Mouse (Mus musculus) v-Abl transformed pro-B cells (cell line): ENCODE measurements around the gene Agbl4.
"Not testable (repeated sequence)": the region's sequence is repeated elsewhere in the genome, so short reads cannot be mapped to it uniquely, and the experiment has no call there.

Experiments
- in situ Hi-C, 2 experiments: fragments of 400-800 bp; cut with MboI; formaldehyde crosslinking; loops; one replicate each; pipeline ENCODE4 v1.15.1; 2025; ENCODE audit not compliant: unreplicated experiment in 2 of 2

Gene Agbl4

DNA sequence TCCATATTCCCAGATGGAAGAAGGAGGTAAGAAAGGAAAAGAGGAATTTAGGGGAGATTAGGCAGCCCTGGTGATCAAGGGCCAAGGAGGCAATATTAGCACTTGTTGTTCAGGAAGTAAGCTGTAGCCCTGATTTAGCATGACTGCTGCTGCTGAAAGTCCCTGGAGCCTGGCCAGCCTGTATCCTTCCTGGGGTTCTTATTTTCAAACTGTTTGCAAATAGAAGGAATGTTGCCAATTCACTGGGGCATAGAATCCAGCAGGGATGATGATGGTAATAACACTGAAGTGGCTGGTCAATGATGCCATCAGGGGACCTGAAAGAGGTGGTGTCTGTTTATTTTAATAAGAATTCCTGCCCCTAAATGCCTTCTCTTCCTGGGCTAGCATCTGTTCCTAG lies 518.6 kb downstream of the Agbl4 start:
- in situ Hi-C loops: no loop called here

DNA sequence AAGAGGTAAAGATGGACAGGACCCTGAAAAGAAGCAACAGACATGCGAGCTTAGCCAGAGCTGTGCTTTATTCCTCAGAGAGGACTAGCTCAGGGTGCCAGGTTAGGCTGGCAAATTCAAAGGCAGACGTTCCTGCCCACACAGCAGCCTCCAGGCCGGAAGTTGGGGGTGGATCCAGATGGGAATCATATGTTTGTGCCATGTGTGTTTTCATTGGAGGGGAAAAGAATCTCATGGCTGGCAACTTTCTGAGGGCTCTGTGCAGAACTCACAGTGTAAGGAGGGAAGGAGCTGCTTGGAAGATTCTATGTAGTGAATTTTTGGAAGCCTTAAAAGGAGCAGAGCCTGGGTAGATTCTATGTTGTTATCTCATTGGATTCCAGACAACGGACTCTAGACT lies 519.1 kb downstream of the Agbl4 start:
- in situ Hi-C loops: no loop called here

DNA sequence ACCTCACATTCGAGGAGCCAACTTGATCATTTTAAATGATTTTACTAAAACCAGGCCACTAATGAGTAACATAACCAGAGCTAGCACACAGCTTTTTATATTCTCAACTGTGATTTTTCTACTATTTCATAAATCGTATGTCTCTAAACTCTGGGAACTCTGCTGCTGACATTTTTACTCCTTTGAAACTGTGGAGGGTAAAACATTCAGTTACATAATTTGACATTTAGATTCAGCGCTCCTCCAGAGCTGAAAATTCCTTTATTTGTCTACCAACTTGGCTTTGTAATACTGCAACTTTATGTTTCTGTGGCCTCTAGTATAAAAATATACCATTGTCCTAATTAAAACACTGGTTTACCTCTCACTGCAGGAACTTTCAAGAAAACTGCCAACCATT lies 523.6 kb downstream of the Agbl4 start:
- in situ Hi-C loops: no loop called here

DNA sequence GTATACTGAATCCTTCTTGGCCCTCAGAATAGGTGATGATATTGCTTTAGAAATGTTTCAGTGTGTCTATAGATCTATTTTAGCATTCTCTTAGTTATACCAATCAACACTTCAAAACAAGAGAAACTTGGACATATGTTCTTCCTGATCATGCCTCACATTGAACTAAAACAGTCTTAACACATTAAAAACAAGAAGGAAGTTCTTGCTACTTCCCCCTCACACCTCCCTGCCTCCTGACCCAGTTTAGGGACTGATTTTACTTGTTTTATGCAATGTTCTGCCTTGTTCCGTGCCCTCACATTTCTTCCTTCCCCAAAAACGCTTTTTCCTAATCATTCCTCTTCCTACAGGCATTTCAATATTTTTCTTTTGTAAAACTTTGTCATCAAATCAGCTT lies 604.2 kb downstream of the Agbl4 start:
- in situ Hi-C loops: no loop called here

DNA sequence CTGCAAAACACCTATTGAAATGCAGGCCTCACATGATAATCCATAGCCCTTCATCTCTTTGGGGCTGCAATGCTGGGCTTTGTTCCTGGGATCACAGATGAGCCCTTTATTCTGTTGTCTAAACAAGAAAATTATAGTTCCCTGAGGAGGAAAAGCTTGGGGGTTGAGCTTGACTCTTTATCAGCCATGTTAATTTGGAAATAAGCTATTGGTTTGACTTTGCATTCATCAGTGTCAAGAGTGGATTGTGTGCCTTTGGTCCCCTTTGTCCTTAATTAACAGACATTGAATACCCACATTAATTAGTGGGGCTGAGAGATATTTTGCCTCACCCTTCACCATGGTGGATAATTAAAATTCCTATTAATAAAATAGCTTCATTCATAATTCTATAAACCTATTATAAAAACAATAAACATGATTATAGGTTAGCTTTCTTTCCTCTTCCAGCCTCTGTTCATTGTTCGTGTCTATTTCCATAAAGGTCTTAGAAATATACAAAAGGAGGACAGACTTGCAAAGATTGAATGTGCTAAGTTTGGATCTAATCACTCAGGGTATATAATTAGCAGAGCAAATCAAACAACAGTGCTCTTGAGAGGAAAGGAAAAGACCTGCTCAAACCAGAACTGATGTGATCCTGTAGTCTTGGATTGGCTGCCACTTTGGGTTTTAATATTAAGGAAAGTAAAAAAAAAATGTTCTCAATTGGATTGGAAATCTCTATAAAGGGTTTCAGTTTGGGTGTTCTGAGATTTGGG lies 607.4 kb downstream of the Agbl4 start:
- in situ Hi-C loops: no loop called here

DNA sequence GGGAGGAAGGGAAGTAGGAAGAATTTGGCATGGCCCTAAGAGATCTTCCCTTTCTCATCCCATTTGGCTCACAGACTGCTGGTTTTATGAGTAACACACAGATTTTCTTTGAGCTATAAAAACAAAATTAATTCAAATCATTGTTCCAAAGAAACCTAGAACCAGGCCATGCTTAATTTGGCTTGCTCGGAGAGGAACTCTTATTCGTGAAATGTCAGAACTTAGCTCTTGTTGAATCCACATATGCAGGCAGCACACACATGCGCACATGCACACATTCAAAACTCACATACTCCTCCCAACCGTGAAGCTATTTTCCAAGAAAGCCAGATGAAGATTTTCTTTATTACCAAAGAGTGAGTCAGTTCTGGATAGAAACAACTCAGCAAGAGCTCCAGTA lies 621.9 kb downstream of the Agbl4 start:
- in situ Hi-C loops: no loop called here

DNA sequence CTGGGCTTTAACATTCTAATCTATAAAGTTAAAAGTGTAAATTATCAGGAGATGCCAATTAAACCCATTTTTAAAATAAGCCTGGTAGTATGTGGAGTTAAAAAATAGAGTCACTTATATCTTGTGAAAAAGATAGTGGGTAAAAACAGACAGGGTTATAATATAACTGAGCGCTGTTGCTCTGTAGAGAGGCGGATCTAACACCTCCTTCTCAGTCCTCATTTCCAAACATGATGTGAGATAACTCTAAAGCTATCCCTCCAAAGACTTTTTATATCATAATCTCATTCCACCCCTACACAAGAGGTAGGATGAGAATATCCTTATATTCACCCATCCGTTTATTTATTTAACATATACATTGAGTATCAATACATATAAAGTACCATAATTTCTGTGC lies 669.9 kb downstream of the Agbl4 start:
- in situ Hi-C loops: no loop called here

DNA sequence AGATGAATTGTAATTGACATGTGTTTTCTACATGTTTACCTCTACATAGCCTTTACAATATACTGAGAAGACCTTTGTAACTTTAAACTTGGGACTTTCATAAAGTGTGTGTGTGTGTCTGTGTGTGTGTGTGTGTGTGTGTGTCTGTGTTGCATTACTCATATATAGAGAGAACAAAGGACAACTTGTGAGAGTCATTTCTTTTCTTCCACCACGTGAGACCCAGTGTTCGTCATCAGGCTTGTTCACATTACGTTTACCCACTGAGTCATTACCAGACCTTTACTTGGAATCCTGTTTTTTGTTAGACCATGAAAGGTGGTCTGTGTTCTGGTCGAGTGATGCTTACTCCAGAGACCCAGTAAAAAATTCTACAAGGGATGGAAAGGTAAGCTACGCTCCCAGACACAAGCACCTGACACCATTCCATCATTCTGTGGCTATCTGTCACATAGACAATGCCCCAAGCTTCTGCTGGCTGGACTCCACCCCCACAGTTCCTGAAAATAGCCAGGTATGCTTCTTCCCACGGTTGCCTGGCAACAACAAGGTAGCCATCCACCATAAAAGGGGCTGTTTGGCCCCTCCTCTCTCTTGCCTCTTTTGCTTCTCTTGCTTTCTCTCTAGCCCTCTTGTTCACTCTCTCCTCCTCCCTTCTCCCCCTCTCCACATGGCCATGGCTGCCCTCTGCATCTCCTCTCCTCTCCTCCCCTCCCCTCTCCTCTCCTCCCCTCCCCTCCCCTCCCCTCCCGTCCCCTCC lies 676.5 kb downstream of the Agbl4 start:
- in situ Hi-C loops: no loop called here

DNA sequence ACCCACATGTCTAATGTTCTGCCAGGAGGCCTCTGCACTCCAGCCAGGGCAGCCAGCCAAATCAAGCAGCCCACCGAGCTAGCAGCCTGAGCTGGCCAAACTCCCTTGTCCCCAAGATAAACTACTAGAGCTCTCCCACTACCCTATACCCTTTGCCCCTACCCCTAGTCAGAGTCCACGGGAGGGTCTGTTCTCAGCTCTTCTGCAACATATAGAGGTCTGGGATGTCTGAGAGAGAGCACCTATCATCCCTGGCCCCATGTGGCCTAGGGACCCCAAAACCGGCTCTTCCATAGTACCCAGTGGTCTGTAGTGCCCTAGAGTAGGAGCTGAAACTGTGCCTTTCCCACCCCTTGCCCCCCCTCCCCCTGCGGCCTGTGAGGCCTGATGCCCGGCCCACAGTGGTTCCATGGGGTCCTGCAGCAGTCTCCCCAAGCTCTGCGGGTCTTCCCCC lies 677.3 kb downstream of the Agbl4 start:
- in situ Hi-C loops: no loop called here

DNA sequence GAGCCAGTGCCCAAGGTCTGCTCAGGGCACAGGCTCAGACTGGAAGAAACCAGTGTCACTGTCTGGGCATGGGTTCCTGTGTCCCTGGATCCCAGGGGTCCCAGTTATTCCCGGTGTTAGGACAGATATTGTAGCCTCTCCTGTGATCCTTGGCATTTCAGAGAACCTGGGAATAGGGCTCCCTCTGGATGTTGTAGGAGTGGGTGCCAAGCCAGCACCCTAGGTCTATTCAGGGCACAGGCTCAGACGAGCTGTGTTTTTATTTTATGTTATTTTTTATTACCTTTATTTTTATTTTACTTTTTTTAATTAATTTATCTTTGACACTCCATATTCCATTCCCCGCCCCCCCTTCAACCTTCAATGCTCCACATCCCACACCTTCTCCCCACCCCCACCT lies 680.3 kb downstream of the Agbl4 start:
- in situ Hi-C loops: no loop called here

DNA sequence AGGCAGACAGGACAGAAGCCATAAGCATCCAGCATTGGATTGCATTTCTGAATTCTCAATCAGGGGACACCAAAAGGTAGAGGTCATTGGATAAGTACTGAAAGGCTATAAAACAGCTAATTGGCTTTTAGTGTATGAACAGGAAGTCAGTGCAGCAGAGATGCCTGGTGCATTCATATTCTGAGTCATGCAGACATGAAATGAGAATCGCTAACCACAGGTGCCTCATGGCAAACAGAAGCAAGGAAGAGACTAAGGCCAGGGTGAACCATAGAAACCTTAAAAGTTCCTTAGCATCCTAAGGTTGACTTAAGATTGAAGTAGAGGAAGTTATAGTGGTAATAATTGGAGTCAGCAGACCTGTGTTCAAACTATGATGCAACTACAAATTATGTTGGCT lies 687.9 kb downstream of the Agbl4 start:
- in situ Hi-C loops: no loop called here

DNA sequence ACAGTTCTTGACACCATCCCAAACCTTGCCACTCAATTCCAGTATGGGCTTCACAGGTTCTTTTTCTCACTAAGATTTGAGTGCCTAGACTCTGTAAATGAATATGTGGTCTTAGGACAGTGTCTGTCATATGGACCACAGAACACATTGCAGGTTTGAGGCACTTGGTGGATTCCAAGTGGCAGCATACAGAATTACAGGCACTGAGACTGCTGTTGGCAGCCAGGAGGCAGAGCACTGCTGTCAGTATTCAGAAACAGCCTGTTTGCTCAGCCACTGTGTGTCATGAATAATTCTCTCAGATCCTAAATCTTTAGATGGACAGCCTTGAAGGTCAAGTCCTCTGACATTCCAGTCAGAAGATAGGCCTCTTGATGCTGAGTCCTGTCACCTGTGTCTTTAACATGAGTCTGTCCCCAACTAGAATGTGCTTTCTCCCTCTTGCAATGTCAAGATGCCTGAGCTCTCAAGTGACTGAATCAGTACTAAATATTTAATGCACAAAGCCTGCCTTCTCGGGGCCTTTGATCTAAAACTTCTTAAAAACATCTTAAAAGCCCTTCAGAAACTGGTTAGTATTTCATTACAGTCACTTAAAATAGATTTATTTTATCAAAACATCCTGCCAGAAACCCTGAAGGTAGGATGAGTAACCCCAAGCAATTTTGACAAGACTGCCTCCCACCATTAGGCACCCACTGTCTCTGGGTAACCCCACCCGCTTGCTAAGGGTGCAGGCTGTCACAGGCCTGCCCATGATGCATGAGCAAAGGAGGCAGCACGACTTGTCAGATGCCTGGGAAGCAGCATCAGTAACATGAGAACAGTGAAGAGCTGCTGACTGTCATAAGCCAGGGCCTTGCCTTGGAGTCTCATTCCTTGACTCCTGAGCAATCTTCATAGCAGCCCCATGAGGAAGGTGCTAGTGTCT lies 739.0 kb downstream of the Agbl4 start:
- in situ Hi-C loops: no loop called here

DNA sequence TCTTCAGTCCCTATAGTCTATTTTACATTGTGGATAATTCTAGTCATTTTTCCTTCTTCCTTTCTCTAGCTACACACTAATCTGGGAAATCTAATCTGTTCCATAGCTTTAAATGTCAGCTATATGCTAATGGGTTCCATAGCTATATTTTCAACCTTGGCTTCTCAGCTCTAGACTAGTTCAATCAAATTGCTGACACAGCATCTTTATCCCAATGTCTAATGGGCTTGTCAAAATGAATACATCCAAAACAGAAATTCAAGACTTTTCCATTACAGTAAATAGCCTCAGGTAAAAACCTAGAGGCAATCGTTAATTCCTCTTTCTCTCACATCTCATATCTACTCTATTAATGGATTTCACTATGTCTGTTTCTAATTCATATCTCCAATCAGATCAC lies 750.3 kb downstream of the Agbl4 start:
- in situ Hi-C loops: no loop called here

DNA sequence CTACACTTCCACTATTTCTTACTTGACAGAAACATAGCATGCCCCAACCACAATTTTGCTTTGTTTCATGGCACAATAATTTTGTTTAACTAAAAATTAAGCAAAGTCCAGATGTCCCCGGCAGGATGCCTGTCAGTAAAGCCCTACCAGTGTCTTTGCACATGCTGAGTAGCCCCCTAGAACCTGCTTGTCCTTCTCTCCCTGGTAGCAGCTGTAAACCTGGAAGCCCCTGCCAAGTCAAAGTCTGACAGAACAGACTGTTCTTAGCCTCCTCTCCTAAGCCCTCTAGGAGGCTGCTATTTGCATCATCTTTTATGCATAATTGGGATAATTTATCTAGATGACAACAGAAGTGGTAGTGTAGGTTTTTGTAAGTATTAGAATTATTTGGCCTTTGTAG lies 758.4 kb downstream of the Agbl4 start:
- in situ Hi-C loops: no loop called here

DNA sequence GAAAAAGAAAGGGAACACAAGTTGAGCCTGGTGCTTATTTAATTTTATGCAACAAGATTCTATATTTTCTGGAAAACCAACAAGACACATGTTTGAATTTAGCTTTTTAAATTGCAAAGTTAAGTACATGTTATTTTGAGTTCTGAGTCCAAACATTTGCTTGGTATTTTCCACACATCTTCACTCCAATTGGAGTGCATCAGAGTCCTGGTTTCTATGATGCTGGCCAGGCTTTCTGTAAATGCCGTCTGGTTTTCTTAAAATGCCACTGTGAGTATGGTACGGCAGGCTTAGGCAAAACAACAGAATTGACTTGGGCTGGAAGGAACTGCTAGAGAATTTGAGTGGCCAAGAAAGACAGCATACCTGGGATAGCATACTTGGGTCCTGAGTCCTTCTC lies 784.0 kb downstream of the Agbl4 start:
- in situ Hi-C loops: no loop called here

DNA sequence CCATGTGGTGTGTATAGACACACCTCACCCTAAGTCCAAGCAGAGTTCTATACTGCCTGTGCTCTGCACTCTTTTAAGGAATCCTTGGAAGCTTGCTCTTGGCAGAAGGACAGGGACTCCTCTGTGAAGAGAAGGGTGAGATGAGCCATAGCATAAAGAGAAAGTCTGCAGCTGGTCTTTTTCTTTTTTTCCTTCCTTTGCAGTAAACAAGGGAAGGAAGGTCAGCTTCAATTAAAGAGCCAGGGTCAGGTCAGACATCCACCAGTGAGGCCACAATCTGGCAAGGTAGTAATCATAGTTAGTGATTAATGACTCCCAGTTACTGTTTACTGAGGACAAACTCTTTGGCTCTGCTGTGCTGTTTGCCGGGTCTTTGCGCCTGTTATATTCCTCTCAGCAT lies 802.6 kb downstream of the Agbl4 start:
- in situ Hi-C loops: no loop called here

DNA sequence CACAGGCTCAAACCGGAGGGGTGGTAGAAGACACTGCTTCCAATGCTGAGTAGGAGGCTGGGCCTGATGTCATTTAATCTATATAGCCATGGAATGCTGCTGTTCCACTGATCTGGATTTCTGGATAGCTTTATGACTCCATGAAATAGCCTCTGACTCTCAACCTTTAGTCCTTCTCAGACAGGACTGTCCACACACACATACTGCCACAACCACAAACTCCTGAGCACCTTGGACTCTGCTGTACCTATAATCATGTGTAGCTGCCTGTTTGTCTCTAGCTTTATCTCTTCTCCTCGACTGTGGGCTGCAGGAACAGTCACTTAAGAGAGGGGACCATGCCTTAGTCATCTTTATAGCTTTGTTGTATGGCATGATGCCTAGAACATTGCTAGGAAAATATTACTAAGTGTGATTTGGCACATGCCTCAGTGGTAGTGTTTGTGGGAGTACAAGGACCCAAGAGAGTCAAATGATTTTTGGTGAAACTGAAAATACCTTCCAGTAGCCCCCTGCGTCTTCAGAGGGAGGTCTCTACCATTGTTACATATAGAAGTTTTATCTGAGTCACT lies 817.8 kb downstream of the Agbl4 start:
- in situ Hi-C loops: no loop called here

DNA sequence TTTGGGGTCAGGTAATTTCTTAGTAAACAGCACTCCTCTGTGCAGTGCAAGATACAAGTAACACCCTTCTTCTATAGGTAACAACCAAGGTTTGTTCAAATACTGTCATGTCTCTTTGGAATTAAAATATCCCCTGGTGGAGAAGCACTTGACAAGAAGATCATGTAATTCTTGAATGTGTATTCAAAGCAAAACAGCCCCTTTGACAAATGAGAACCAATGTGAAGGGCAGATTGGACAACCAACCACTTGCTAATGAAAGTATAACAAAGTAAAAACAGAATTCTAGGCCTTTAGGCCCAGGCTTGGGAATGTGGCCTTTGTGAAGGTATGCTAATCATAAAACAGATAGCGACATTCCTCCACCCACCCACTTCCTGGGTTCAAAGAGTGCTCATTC lies 821.6 kb downstream of the Agbl4 start:
- in situ Hi-C loops: not testable (repeated sequence)

DNA sequence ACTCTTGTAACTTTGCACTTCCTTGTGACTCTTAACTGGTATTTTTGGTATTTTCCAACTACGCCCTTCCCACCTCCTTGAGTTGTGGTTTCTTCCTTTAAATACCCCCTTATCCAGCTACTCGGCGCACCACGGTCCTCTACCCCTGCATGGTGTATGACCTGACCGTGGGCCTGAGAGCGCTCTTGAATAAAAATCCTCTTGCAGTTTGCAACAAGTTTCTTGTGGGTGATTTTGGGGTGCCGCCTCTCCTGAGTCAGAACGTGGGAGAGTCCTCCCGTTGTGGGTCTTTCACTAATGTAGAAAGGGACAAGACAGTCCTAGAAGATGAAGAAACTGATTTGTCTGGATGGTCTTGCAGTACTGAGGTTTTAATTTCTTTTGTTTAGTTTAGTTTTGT lies 822.1 kb downstream of the Agbl4 start:
- in situ Hi-C loops: not testable (repeated sequence)

DNA sequence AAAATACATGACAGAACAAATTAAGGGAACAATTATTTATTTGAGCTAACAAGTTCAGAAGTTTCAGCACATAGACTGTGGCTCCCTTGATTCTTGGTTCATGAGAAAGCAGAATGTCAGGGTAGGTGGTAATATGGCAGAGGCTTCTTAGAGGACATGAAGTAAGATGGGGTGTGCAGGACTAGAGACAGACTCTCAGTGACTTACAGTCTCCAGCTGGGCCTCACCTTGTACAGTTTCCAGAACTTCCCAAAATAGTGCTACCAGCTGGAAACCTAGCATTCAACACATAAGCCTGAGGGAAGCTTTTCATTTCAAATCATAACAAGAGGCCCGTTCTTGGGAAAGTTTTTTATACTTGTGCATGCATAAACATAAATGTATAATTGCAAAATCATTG lies 836.4 kb downstream of the Agbl4 start:
- in situ Hi-C loops: no loop called here

DNA sequence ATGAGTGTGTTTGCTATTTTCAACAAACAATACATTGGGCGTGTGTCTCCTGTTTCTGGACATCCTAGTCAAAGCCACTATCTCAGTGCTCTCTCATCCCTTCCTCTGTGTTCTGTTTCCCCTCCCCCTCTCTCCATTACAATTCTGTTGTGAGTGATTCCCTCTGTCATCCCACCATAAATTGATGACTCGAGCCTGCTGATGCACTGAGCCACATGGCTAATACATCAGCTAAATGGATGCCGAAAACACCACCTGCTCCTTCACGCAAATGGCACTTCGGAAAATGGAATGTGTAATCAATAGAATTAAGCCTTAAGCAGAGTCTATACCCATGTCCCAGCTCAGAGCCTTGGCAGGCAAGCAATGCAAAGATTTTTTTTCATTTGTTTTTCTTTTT lies 854.5 kb downstream of the Agbl4 start:
- in situ Hi-C loops: no loop called here
